Mouse (Mus musculus): ENCODE data around the gene Clec3b. TPM values are rescaled to one million over a fixed set of nuclear protein-coding genes. Genes with fewer than 3 reads are reported as not detected.

The Clec3b gene
- not detected in 2 replicates for polyA plus RNA-seq (2014; fragmentation: Nextera tagmentation; extraction: Ambion mirVana)

DNA sequence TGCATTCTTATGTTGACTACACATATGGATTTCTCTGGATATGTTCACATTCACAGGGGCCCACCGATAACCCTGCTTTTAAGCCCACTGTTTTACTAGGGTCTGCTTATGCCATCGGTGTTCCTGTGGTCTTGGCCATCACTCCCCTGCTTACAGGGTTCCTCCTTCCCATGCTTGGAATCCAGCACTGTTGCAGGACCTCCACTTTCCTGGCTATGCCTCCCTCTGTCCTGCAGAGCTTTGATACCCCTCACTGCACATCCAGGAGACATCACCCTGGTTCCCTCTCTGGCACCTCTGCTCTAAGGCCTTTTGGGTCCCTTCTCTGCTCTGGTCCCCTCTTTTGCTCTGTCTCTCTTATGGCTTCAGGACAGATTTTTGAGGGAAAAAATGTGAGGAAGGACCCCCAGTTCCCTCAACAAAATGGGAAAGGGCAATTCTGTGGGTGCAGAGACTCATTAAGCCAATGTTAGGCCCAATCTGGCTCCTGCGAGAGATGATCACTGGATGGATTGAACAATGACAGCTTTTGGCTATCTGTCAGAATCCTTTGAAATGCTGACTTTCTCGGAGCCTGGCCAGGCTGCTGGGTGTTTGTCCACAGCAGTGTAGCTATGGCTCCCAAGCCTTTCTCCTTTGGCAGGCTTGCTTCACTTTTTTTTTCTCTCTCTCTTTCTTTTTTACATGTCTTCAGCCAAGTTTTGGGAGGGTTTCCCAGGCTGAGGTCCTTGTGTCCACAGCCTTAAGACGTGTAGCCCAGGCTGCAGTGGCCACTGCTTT is at the start of gene Clec3b:
Gene Clec3b (plus strand): TSS at position 706 of the 780 bp plus-strand sequence.
- H3K36me3 ChIP-seq (ENCODE audit: control insufficient read depth, insufficient read depth, low read length): no peaks in the 10 kb centered on the region
- ATAC-seq (ENCODE audit: insufficient number of reproducible peaks, low FRiP score, low TSS enrichment, low read depth): no peak
- WGBS: 85% methylated on average over 5 of the region's 5 CpGs
- H3K27me3 ChIP-seq (ENCODE audit: control insufficient read depth, insufficient read depth, low read length): no peaks in the 10 kb centered on the region
- H3K9me3 ChIP-seq (ENCODE audit: control insufficient read depth, low read length): no peaks in the 10 kb centered on the region
- DNase-seq (ENCODE audit: low spot score): no peak
- no peak within 1 kb of the TSS for H3K9ac ChIP-seq (ENCODE audit: low read length)
- H3K27ac ChIP-seq (replicated peaks; ENCODE audit: low read depth, low read length): no peak within 1 kb of the TSS
- no peak within 1 kb of the TSS for H3K4me3 ChIP-seq (ENCODE audit: low read depth, low read length)
- H3K4me2 ChIP-seq (ENCODE audit: low read depth, severe bottlenecking): no peak within 1 kb of the TSS
- no peaks in the 10 kb centered on the region for H3K4me1 ChIP-seq (ENCODE audit: control insufficient read depth, insufficient read depth, low read length)

DNA sequence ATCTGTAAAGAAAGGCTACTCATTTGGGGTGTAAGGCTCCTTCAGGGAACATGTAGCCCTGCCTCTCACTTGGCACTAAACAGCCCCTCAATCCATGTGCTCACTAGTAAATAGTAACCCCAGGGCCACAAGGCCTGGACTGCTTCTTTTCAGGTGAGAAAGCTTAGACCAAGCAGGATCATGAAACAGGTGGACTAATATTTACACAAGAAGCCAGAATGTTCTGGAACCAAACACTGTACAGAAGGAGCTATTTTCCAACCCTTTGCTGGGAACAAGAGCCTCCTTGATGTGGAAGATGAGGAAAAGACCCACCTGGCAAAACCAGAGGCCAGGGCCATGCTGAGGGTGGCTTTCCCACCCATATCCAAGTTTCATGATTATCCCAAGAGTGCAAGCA is 47.3 kb upstream of the Clec3b start:
- no peaks in the 10 kb centered on the region for H3K27me3 ChIP-seq (ENCODE audit: control insufficient read depth, insufficient read depth, low read length)
- ATAC-seq (ENCODE audit: insufficient number of reproducible peaks, low FRiP score, low TSS enrichment, low read depth): no peak
- no peak for DNase-seq (ENCODE audit: low spot score)
- H3K4me2 ChIP-seq (ENCODE audit: low read depth, severe bottlenecking): no peak overlapping the region
- no peak overlapping the region for H3K27ac ChIP-seq (replicated peaks; ENCODE audit: low read depth, low read length)
- H3K4me1 ChIP-seq (ENCODE audit: control insufficient read depth, insufficient read depth, low read length): no peaks in the 10 kb centered on the region
- no peak overlapping the region for H3K9ac ChIP-seq (ENCODE audit: low read length)
- H3K9me3 ChIP-seq (ENCODE audit: control insufficient read depth, low read length): no peaks in the 10 kb centered on the region
- H3K36me3 ChIP-seq (ENCODE audit: control insufficient read depth, insufficient read depth, low read length): peaks cover 8% of the 10 kb centered on the region
- H3K4me3 ChIP-seq (ENCODE audit: low read depth, low read length): no peak overlapping the region

- Histone ChIP-seq H3K9ac (ENCODE audit: low read length) (no peak overlapping the region), H3K4me2 (ENCODE audit: low read depth, severe bottlenecking) (no peak overlapping the region), H3K9me3 (ENCODE audit: control insufficient read depth, low read length) (no peaks in the 10 kb centered on the region), H3K4me1 (ENCODE audit: control insufficient read depth, insufficient read depth, low read length) (no peaks in the 10 kb centered on the region), H3K27ac (replicated peaks; ENCODE audit: low read depth, low read length) (no peak overlapping the region), H3K4me3 (ENCODE audit: low read depth, low read length) (no peak overlapping the region), H3K27me3 (ENCODE audit: control insufficient read depth, insufficient read depth, low read length) (no peaks in the 10 kb centered on the region), H3K36me3 (ENCODE audit: control insufficient read depth, insufficient read depth, low read length) (peaks cover 8% of the 10 kb centered on the region)
- no peak for ATAC-seq (ENCODE audit: insufficient number of reproducible peaks, low FRiP score, low TSS enrichment, low read depth)
- DNase-seq (ENCODE audit: low spot score): no peak
Measured at GRCm38 (mm10) chr9:123104362-123104761, 46.4 kb upstream of the Clec3b start.

GRCm38 (mm10) chr9:123107186-123107585 is 43.6 kb upstream of the Clec3b start:
- H3K9me3 ChIP-seq (ENCODE audit: control insufficient read depth, low read length): no peaks in the 10 kb centered on the region
- no peak overlapping the region for H3K9ac ChIP-seq (ENCODE audit: low read length)
- H3K4me3 ChIP-seq (ENCODE audit: low read depth, low read length): no peak overlapping the region
- H3K4me2 ChIP-seq (ENCODE audit: low read depth, severe bottlenecking): no peak overlapping the region
- H3K27me3 ChIP-seq (ENCODE audit: control insufficient read depth, insufficient read depth, low read length): no peaks in the 10 kb centered on the region
- H3K27ac ChIP-seq (replicated peaks; ENCODE audit: low read depth, low read length): no peak overlapping the region
- H3K4me1 ChIP-seq (ENCODE audit: control insufficient read depth, insufficient read depth, low read length): peaks cover 6% of the 10 kb centered on the region
- H3K36me3 ChIP-seq (ENCODE audit: control insufficient read depth, insufficient read depth, low read length): no peaks in the 10 kb centered on the region
- DNase-seq (ENCODE audit: low spot score) (no peak), ATAC-seq (ENCODE audit: insufficient number of reproducible peaks, low FRiP score, low TSS enrichment, low read depth) (no peak)
- 92% methylated on average over 4 of the region's 4 CpGs for WGBS

- no peak overlapping the region for H3K9ac ChIP-seq (ENCODE audit: low read length)
- DNase-seq (ENCODE audit: low spot score): no peak
- H3K4me3 ChIP-seq (ENCODE audit: low read depth, low read length): no peak overlapping the region
- WGBS: 89% methylated on average over 7 of the region's 7 CpGs
- no peaks in the 10 kb centered on the region for H3K9me3 ChIP-seq (ENCODE audit: control insufficient read depth, low read length)
- H3K27ac ChIP-seq (replicated peaks; ENCODE audit: low read depth, low read length): no peak overlapping the region
- no peak overlapping the region for H3K4me2 ChIP-seq (ENCODE audit: low read depth, severe bottlenecking)
- no peak for ATAC-seq (ENCODE audit: insufficient number of reproducible peaks, low FRiP score, low TSS enrichment, low read depth)
- H3K4me1 ChIP-seq (ENCODE audit: control insufficient read depth, insufficient read depth, low read length): peaks cover 12% of the 10 kb centered on the region
- no peaks in the 10 kb centered on the region for H3K36me3 ChIP-seq (ENCODE audit: control insufficient read depth, insufficient read depth, low read length)
- no peaks in the 10 kb centered on the region for H3K27me3 ChIP-seq (ENCODE audit: control insufficient read depth, insufficient read depth, low read length)
Measured at GRCm38 (mm10) chr9:123109188-123109587, 41.6 kb upstream of the Clec3b start.

DNA sequence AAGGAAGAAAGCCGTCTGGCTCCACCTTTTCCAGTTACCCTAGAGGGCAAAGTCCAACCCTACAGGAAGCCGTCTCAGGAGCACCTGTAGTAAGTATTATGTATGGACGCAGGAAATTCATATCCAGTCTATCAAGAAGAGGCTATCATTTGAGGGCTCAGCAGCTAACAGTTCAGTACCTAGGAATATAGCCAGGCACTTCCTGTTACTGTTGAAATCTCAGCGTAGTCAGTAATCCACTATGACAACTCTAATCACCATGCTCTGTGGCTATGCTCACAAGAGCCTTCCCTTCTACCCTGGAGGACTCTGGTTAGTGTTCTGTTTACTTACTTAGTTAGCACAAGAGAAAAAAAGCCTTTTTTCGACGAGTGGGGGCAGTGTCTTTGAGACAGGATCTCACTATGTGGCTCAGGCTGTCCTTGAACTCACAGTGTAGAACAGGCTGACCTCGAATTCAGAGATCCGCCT is 39.0 kb upstream of the Clec3b start:
- Histone ChIP-seq H3K9ac (ENCODE audit: low read length) (peak overlapping the region; percentile 94), H3K4me3 (ENCODE audit: low read depth, low read length) (peak overlapping the region; percentile 86), H3K4me2 (ENCODE audit: low read depth, severe bottlenecking) (peak overlapping the region; percentile 70), H3K36me3 (ENCODE audit: control insufficient read depth, insufficient read depth, low read length) (no peaks in the 10 kb centered on the region; the same call in 1 of the 2 replicates), H3K27ac (replicated peaks; ENCODE audit: low read depth, low read length) (no peak overlapping the region), H3K27me3 (ENCODE audit: control insufficient read depth, insufficient read depth, low read length) (no peaks in the 10 kb centered on the region), H3K4me1 (ENCODE audit: control insufficient read depth, insufficient read depth, low read length) (peaks cover 12% of the 10 kb centered on the region), H3K9me3 (ENCODE audit: control insufficient read depth, low read length) (no peaks in the 10 kb centered on the region)
- DNase-seq (ENCODE audit: low spot score): no peak
- no peak for ATAC-seq (ENCODE audit: insufficient number of reproducible peaks, low FRiP score, low TSS enrichment, low read depth)
- 61% methylated on average over 8 of the region's 8 CpGs for WGBS

GRCm38 (mm10) chr9:123112805-123113521 is 37.8 kb upstream of the Clec3b start, which contains the start of the genes Zdhhc3 and Exosc7:
Gene Zdhhc3 (minus strand): TSS chr9:123113205.
Gene Exosc7 (plus strand): TSS chr9:123113215.
- WGBS: under 1% methylated on average over 79 of the region's 79 CpGs
- Histone ChIP-seq H3K36me3 (ENCODE audit: control insufficient read depth, insufficient read depth, low read length) (no peaks in the 10 kb centered on the region; the same call in 1 of the 2 replicates), H3K27ac (replicated peaks; ENCODE audit: low read depth, low read length) (peak within 1 kb of the TSS; percentile 72), H3K4me1 (ENCODE audit: control insufficient read depth, insufficient read depth, low read length) (peaks cover 12% of the 10 kb centered on the region), H3K4me3 (ENCODE audit: low read depth, low read length) (peak within 1 kb of the TSS; percentile 86), H3K4me2 (ENCODE audit: low read depth, severe bottlenecking) (peak within 1 kb of the TSS; percentile 70), H3K27me3 (ENCODE audit: control insufficient read depth, insufficient read depth, low read length) (no peaks in the 10 kb centered on the region), H3K9me3 (ENCODE audit: control insufficient read depth, low read length) (no peaks in the 10 kb centered on the region), H3K9ac (ENCODE audit: low read length) (peak within 1 kb of the TSS; percentile 94)
- DNase-seq (ENCODE audit: low spot score): peak; percentile 88
- peak; percentile 94 for ATAC-seq (ENCODE audit: insufficient number of reproducible peaks, low FRiP score, low TSS enrichment, low read depth)

GRCm38 (mm10) chr9:123113931-123114330 is 36.8 kb upstream of the Clec3b start:
- H3K9me3 ChIP-seq (ENCODE audit: control insufficient read depth, low read length): no peaks in the 10 kb centered on the region
- peak overlapping the region; percentile 94 for H3K9ac ChIP-seq (ENCODE audit: low read length)
- no peak for ATAC-seq (ENCODE audit: insufficient number of reproducible peaks, low FRiP score, low TSS enrichment, low read depth)
- H3K36me3 ChIP-seq (ENCODE audit: control insufficient read depth, insufficient read depth, low read length): peaks cover under 1% of the 10 kb centered on the region; the same call in 1 of the 2 replicates
- H3K4me1 ChIP-seq (ENCODE audit: control insufficient read depth, insufficient read depth, low read length): peaks cover 12% of the 10 kb centered on the region
- no peaks in the 10 kb centered on the region for H3K27me3 ChIP-seq (ENCODE audit: control insufficient read depth, insufficient read depth, low read length)
- WGBS: 75% methylated on average over 6 of the region's 6 CpGs
- no peak for DNase-seq (ENCODE audit: low spot score)
- peak overlapping the region; percentile 86 for H3K4me3 ChIP-seq (ENCODE audit: low read depth, low read length)
- H3K27ac ChIP-seq (replicated peaks; ENCODE audit: low read depth, low read length): no peak overlapping the region
- peak overlapping the region; percentile 70 for H3K4me2 ChIP-seq (ENCODE audit: low read depth, severe bottlenecking)
